Mouse (Mus musculus) CD8-positive naive resting alpha-beta T cell, adult 2 months (primary cell): ENCODE measurements around the gene Mak.

Experiments used
- DNase-seq, 2 experiments: peaks; one replicate each; pipeline ENCODE4 v3.0.0; 2022; ENCODE audit warnings: low read depth in 2 of 2, low spot score in 2 of 2

Mak gene

DNA sequence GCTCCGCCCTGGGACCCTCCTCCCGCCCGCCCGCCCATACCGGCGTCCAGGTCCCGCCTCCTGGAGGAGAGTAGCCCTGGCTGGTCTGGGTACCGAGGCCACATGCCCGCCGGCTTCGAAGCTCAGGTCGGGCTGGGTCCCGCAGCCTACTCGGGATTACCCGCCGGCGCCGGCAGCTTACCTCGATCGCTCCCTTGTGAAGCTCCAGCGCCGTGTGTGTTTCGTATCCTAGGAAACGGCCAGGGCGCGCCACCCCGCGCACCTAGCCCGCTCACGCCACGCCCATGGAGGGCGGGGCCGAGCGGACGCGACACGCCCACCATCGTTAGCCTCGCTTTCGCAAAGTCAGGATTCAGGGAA is at the start of gene Mak:
Gene Mak (minus strand): TSS at position 286 of the 360 bp plus-strand sequence.
- peak in 1 of 2 experiments; percentile 16 for DNase-seq

- no peak for DNase-seq
Measured at GRCm38 (mm10) chr13:41129061-41129460, 49.6 kb upstream of the Mak start.

DNA sequence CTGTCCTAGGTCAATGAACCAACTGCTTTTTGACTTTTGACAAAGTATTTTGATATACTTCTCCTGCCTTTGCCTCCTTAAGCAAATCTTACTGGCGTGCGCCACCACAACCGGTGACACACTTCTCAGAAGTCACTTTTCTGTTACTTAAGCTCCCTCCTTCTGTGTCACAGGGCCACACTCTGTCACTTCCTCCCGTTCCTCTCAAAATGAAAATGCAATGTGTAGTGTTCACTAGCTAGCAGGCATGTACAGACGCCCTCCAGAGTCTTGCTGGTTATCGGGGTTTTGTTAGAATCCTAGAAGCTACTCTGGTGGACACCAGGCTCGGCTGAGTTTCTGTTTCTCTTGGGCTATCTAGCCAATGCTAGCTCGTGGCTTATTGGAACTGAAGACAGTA is 48.8 kb upstream of the Mak start:
- no peak for DNase-seq

GRCm38 (mm10) chr13:41123666-41124225 is 44.2 kb upstream of the Mak start:
- no peak for DNase-seq

- DNase-seq: no peak
Measured at GRCm38 (mm10) chr13:41119152-41119945, 39.8 kb upstream of the Mak start.

GRCm38 (mm10) chr13:41113940-41114339 is 34.4 kb upstream of the Mak start, which contains the start of gene Sycp2l:
Sycp2l (plus strand) TSS chr13:41114307.
- DNase-seq: no peak

DNA sequence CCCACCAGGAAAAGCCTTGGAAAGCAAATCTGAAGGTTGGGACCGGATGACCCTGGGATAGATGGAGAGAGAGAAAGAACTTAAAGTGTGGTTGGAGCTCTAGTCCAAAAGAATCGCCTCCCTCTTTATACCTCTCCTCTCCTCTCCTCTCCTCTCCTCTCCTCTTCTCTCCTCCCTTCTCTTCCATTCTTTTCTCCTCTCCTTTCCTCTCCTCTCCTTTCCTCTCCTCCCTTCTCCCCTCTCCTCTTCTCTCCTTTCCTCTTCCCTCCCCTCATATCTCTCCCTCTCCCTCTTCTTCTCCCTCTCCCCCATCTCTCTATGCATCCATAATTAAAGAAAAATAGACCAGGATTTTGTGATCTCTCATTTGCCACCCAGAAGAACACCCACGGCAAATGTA is 31.4 kb upstream of the Mak start, which contains the start of gene Gcm2:
Gene Gcm2 (minus strand): TSS at position 101 of the 400 bp plus-strand sequence.
- DNase-seq: no peak

DNA sequence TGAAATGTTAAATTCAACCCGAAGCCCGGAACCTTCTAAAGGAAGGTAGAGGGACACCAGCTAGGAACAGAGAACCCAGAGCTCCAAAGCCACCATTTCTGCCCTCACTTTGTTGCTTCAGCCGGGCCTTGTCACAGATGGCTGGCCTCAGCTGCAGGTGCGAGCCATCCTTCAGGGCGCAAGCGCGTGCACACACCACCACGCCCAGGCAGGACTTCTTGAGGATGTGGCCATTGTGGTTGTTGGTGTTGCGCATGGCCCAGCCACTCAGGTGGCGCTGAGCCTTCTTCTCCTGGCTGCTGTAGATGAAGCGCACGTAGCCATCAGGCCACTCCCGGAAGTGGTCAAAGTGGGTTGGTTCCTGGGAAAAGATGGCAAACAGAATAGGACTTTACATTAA is 26.0 kb upstream of the Mak start:
- DNase-seq: no peak

- no peak for DNase-seq
Measured at GRCm38 (mm10) chr13:41103841-41104525, 24.5 kb upstream of the Mak start.

GRCm38 (mm10) chr13:41100031-41100430 is 20.5 kb upstream of the Mak start:
- no peak for DNase-seq

DNA sequence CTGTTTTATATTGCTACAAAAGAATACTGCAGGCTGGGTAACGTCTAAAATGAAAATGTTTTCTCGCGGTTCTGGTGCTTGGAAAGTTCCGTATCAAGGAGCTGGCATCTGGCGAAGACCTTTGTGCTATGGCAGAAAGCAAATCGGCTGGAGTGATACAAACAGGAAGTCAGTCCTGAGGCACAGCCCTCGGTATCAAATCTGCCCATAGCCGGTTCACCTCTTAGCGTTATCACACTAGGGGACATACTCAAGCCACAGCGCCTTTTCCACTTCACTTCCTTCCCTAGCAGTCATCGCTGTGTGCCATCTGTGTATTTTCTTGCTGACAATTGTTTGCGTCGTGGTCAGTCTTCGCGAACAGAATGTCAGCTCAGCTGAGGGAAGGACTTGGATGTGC is 18.8 kb upstream of the Mak start:
- DNase-seq: no peak

- peak; percentile 29 to 51 for DNase-seq
Measured at GRCm38 (mm10) chr13:41097324-41098058, 18.0 kb upstream of the Mak start.

- no peak for DNase-seq
Measured at GRCm38 (mm10) chr13:41094160-41094559, 14.7 kb upstream of the Mak start.

GRCm38 (mm10) chr13:41091271-41091670 is 11.8 kb upstream of the Mak start:
- DNase-seq: no peak

DNA sequence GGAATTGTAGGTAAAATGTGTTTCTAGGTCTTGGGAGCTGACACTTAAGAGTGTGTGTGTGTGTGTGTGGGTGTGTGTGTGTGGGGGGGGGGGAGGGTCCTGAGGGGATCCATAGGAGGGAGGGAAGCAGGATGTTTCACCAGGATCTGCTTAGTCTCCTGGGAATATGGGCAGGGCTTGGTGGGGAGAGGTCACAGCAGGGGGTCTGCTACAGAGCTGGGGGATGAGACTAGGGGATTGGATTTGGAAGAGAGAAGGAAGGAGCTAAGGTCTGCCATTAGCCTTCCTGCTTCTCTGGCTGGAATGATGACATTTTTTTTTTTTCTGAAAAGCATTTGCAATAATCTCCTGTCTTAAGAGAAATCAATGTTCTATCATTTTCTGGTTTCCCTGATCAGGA is 9.2 kb upstream of the Mak start:
- no peak for DNase-seq

- DNase-seq: no peak
Measured at GRCm38 (mm10) chr13:41085140-41085539, 5.6 kb upstream of the Mak start.

GRCm38 (mm10) chr13:41084521-41084920 is 5.0 kb upstream of the Mak start:
- no peak for DNase-seq

GRCm38 (mm10) chr13:41080700-41081099 is 1.2 kb upstream of the Mak start:
- DNase-seq: no peak

GRCm38 (mm10) chr13:41079859-41080258 is 353 bp upstream of the Mak start:
- no peak for DNase-seq

DNA sequence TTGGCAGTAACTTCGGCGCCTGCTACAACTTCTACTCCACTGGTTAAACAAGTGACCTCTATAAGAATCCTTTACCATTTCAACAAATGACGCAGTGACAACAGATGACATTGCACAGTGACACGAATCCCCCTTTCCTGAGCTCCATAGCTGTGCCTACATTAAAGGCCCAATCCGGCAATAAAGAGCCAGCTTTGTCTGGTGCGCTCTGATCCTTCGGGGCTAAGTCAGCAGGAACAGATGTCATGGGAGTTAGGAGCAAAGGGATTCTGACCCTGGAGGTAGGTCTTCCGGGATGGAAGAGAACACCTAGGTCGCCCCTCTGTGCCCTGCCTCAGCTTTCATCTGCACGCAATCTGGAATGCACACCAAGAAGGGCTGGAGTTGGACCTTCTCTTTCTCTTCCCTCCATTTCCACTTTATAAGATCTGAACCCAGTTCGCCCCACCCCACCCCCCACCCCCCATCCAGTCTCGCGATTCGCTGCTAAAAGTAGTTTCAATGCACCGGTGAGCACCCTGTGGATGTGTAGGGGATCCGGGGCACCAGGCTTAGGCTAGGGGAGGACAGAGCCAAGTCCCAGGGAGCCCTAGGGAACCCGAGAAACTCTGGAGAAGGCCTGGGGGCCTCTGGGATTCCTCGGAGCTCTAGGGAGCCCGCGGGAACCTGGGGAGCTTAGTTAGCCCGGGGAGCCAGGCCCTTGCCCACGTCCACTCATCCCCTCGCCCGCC is 651 bp downstream of the Mak start:
- DNase-seq: no peak

DNA sequence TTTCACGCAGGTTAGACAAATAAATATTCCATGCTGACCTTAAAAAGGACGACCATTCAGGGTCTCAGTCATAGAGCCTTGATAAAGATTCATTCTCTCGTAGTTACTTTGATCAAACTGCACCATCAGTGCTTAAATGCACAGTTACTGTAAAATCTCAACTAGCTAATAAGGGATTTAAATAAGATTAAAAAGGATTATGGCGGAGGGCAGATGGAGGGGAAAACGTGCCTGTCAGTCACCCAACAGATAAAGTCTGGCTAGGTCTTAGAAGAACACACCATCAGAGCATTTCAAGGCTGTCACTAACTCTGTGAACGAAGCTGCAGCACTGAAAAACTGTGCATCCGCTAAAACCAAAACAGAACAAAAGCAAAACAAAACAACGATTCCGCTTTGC is 1.6 kb downstream of the Mak start:
- DNase-seq: no peak
